ENCODE assay signal across 7 mouse cellular contexts in genomic region chr6:31370550-31371061, GRCm38 (mm10). TPM values are rescaled to one million over a fixed set of nuclear protein-coding genes. Genes with fewer than 3 reads are reported as not detected.
DNase-seq lines count a peak whose midpoint lies in the region; ATAC-seq and TF ChIP-seq lines count a peak whose summit lies in the region.

No protein-coding gene starts in this region.

- DNase-seq in midbrain, embryonic 10.5 days (ENCODE audit: low spot score): no peak
- peak; percentile 23 to 25 for DNase-seq in cerebellum, postnatal 10 days
- DNase-seq in heart, postnatal 10 days: peak; percentile 50 to 64
- no peak for DNase-seq in thymus, postnatal 14 days
- no peak for DNase-seq in urinary bladder, postnatal 25 days (ENCODE audit: low spot score)

- intact Hi-C loops in heart, postnatal 10 days (cut with DNase I): no loop called here

- no peak for TF ChIP-seq CTCF in olfactory bulb, adult 2 months (IDR thresholded peaks at IDR 0.05; ENCODE audit: insufficient read depth, low read depth, low read length)

- H3K27ac ChIP-seq in midbrain, embryonic 10.5 days (replicated peaks): peak overlapping the region; percentile 68
- H3K27ac ChIP-seq in midbrain, embryonic 16.5 days (ENCODE audit: low read length): no peak overlapping the region
- H3K27ac ChIP-seq in olfactory bulb, adult 2 months (ENCODE audit: insufficient read depth, low read depth, low read length): peak overlapping the region; percentile 37; the same call in 1 of the 2 replicates

- TF ChIP-seq POLR2A in olfactory bulb, adult 2 months (IDR thresholded peaks at IDR 0.05; ENCODE audit: insufficient read depth, low read depth, low read length): no peak

- WGBS in midbrain, embryonic 10.5 days: 44% methylated on average over 14 of the region's 14 CpGs
- WGBS in midbrain, embryonic 16.5 days: 43% methylated on average over 14 of the region's 14 CpGs
- WGBS in olfactory bulb, adult 2 months: 53% methylated on average over 14 of the region's 14 CpGs

- H3K9ac ChIP-seq in midbrain, embryonic 16.5 days (ENCODE audit: low read depth, low read length): no peak overlapping the region

- no peak overlapping the region for H3K4me3 ChIP-seq in midbrain, embryonic 10.5 days
- no peak overlapping the region for H3K4me3 ChIP-seq in midbrain, embryonic 16.5 days (ENCODE audit: low read depth, low read length)
- H3K4me3 ChIP-seq in olfactory bulb, adult 2 months (ENCODE audit: insufficient read depth, low read depth, low read length): no peak overlapping the region

- H3K27me3 ChIP-seq in midbrain, embryonic 10.5 days (ENCODE audit: low read depth, poor library complexity, severe bottlenecking): no peaks in the 10 kb centered on the region
- H3K27me3 ChIP-seq in midbrain, embryonic 16.5 days (ENCODE audit: control insufficient read depth, insufficient read depth, low read depth, low read length): no peaks in the 10 kb centered on the region

- H3K9me3 ChIP-seq in midbrain, embryonic 10.5 days (replicated peaks): no peaks in the 10 kb centered on the region
- H3K9me3 ChIP-seq in midbrain, embryonic 16.5 days (replicated peaks; ENCODE audit: control insufficient read depth, low read length, poor library complexity, severe bottlenecking): no peaks in the 10 kb centered on the region

- peaks cover 13% of the 10 kb centered on the region for H3K4me1 ChIP-seq in midbrain, embryonic 10.5 days
- no peaks in the 10 kb centered on the region for H3K4me1 ChIP-seq in midbrain, embryonic 16.5 days (ENCODE audit: control insufficient read depth, insufficient read depth, low read length)
- H3K4me1 ChIP-seq in olfactory bulb, adult 2 months (ENCODE audit: control insufficient read depth, insufficient read depth, low read length): peaks cover 8% of the 10 kb centered on the region

- no peaks in the 10 kb centered on the region for H3K36me3 ChIP-seq in midbrain, embryonic 10.5 days
- H3K36me3 ChIP-seq in midbrain, embryonic 16.5 days (ENCODE audit: control insufficient read depth, insufficient read depth, low read length): no peaks in the 10 kb centered on the region

- no peak overlapping the region for H3K4me2 ChIP-seq in midbrain, embryonic 16.5 days (ENCODE audit: low read length)

- ATAC-seq in midbrain, embryonic 16.5 days: no peak

RNA-seq across cellular contexts. Expression of gene Mkln1, which starts 27.9 kb away (rescaled TPM):
- polyA plus RNA-seq in midbrain, embryonic 10.5 days (2016; fragmentation: Nextera tagmentation; extraction: Ambion mirVana): 221 and 226 TPM in 2 replicates
- polyA plus RNA-seq in midbrain, embryonic 16.5 days (2015; fragmentation: Nextera tagmentation; extraction: Ambion mirVana): 128 TPM in 2 replicates
- 100 to 1,000 TPM; 194 to 206 TPM for total RNA-seq in heart, postnatal 10 days (2021)
- polyA plus RNA-seq in olfactory bulb, adult 2 months (2012; ENCODE audit: insufficient read depth, insufficient read length, low replicate concordance, missing spikeins): not detected in 2 replicates

Comparison
In these comparisons a context has a peak if more than half of its experiments do, and no peak if none do; other contexts are left out.
1. DNase-seq: peak in cerebellum, postnatal 10 days (2 of 2) and heart, postnatal 10 days (2 of 2); none in midbrain, embryonic 10.5 days (single experiment), thymus, postnatal 14 days (single experiment) and urinary bladder, postnatal 25 days (single experiment).